Mouse (Mus musculus): ENCODE data around the gene Tectb.
A peak's percentile ranks its signal among the peaks of the same experiment; 100 is the strongest.

GRCm38 (mm10) chr19:55244791-55245231 is 64.3 kb downstream of the Tectb start:
- TF ChIP-seq CTCF (IDR thresholded peaks at IDR 0.05; ENCODE audit: low read depth) (peak; percentile 70), EP300 (IDR thresholded peaks at IDR 0.05; ENCODE audit: low read depth) (peak; percentile 78)

Measured in liver, postnatal 0 days (tissue).